8 mouse cellular contexts compared by ENCODE assay signal in the genomic region with DNA sequence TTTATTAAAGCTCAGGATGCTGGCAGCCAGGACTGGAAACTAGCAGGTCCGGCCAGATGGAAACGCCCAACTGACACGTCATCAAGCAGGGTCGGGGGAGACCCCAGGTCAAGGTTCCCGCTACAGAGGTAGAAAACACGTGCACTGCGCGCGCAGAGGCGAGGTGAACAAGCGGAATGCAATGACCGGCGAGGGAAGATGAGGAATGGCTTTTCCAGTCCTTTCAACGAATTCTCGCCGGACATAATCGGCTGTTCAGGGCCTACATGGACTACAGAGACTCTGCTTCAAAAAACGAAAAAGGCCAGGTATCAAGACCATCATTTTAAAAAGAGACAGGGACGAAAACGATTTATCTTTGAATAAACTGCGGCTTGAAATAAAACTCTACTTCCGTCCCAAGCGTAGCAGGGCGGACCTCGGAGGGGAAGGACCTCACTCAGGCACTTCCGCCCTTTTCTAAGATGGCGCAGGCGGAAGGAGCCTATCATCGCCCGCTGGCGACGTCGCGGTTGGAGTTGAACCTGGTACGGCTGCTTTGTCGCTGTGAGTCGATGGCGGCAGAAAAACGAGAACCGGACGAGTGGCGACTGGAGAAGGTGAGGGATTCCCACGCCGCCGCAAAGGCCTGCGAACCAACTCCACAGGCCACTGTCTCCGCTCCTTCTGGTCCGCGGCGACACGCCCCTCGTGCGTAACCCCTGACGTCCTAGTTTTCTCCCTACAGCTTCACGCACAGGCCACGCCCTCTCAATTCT. TPM values are rescaled to one million over a fixed set of nuclear protein-coding genes. Genes with fewer than 3 reads are reported as not detected.
A peak's percentile ranks its signal among the peaks of the same experiment; 100 is the strongest.
DNase-seq lines count a peak whose midpoint lies in the region; ATAC-seq lines count a peak whose summit lies in the region.

A gene (plus strand): TSS at position 78 of the 758 bp plus-strand sequence.

- H3K27me3 ChIP-seq in megakaryocyte, embryonic 14.5 days (replicated peaks) = no peaks in the 10 kb centered on the region

- no peaks in the 10 kb centered on the region for H3K9me3 ChIP-seq in megakaryocyte, embryonic 14.5 days

- peak; percentile 73 for ATAC-seq in common myeloid progenitor, adult 5-6 weeks (replicated peaks; ENCODE audit: low read depth, poor library complexity, severe bottlenecking)

- peaks cover 65% of the 10 kb centered on the region for H3K4me1 ChIP-seq in megakaryocyte, embryonic 14.5 days

- peak; percentile 97 for DNase-seq in WW6 (ENCODE audit: low read depth, low spot score)
- DNase-seq in gastrocnemius, adult 8-10 months (ENCODE audit: low spot score in 2 of 2) = peak; percentile 88 to 89
- DNase-seq in hindlimb bud, embryonic 11.5 days (ENCODE audit: extremely low spot score, low read depth, low spot score) = peak; percentile 86
- DNase-seq in left cerebral cortex, adult 8-10 months (ENCODE audit: low spot score in 2 of 2) = peak; percentile 93 to 94
- DNase-seq in right cerebral cortex, postnatal 10 days (ENCODE audit: low spot score in 2 of 2) = peak; percentile 92 to 95
- peak; percentile 88 for DNase-seq in urinary bladder, postnatal 25 days (ENCODE audit: low spot score)

- H3K36me3 ChIP-seq in megakaryocyte, embryonic 14.5 days (replicated peaks; ENCODE audit: low read length) = peaks cover 25% of the 10 kb centered on the region

- H3K4me3 ChIP-seq in megakaryocyte, embryonic 14.5 days (replicated peaks) = peak within 1 kb of the TSS; percentile 92

RNA-seq across cellular contexts. Expression of the gene that starts here (rescaled TPM):
- total RNA-seq in common myeloid progenitor, adult 5-6 weeks (2017) = 137 and 155 TPM in 2 replicates
- total RNA-seq in gastrocnemius, adult 8-10 months (2022) = 100 to 1,000 TPM in 2 of 4 experiments, 10 to 100 TPM in 2; 90.5 to 106 (median 100) TPM
- total RNA-seq in left cerebral cortex, adult 8-10 months (2022) = 100 to 1,000 TPM; 125 to 140 (median 127) TPM
- 136 and 255 TPM in 2 replicates for polyA plus RNA-seq in megakaryocyte, embryonic 14.5 days (2012; ENCODE audit: insufficient read depth, low replicate concordance)

Comparison
In these comparisons a context has a peak if more than half of its experiments do, and no peak if none do; other contexts are left out.
1. Peak in every context shown above with its lines: DNase-seq, ATAC-seq and H3K4me3 ChIP-seq.